In genomic region chr4:24897351-24897750, GRCm38 (mm10) we compare ENCODE assay signal across 7 mouse cellular contexts. TPM values are rescaled to one million over a fixed set of nuclear protein-coding genes. Genes with fewer than 3 reads are reported as not detected.
DNase-seq lines count a peak whose midpoint lies in the region; ATAC-seq and TF ChIP-seq lines count a peak whose summit lies in the region.

No protein-coding gene starts in this region.

- peaks cover 5% of the 10 kb centered on the region; the same call in 1 of the 2 replicates for H3K36me3 ChIP-seq in lung, embryonic 16.5 days (ENCODE audit: control insufficient read depth, insufficient read depth, low read length)
- H3K36me3 ChIP-seq in embryonic facial prominence, embryonic 10.5 days (replicated peaks), result peaks cover 21% of the 10 kb centered on the region
- H3K36me3 ChIP-seq in intestine, embryonic 15.5 days, result peaks cover 3% of the 10 kb centered on the region; the same call in 1 of the 2 replicates
- peaks cover 16% of the 10 kb centered on the region for H3K36me3 ChIP-seq in myocyte (ENCODE audit: control insufficient read depth, insufficient read depth)

- H3ac ChIP-seq in myocyte (ENCODE audit: control insufficient read depth, insufficient read length), result no peak overlapping the region

- no peaks in the 10 kb centered on the region for H3K9me3 ChIP-seq in lung, embryonic 16.5 days (ENCODE audit: control insufficient read depth, low read length)
- no peaks in the 10 kb centered on the region for H3K9me3 ChIP-seq in embryonic facial prominence, embryonic 10.5 days
- no peaks in the 10 kb centered on the region for H3K9me3 ChIP-seq in intestine, embryonic 15.5 days

- WGBS in lung, embryonic 16.5 days, result 12% methylated on average over 7 of the region's 7 CpGs
- WGBS in embryonic facial prominence, embryonic 10.5 days, result 23% methylated on average over 7 of the region's 7 CpGs
- WGBS in intestine, embryonic 15.5 days, result 16% methylated on average over 7 of the region's 7 CpGs

- H3K4me2 ChIP-seq in lung, embryonic 16.5 days (ENCODE audit: low read depth, low read length), result peak overlapping the region; percentile 91
- peak overlapping the region; percentile 58 for H3K4me2 ChIP-seq in intestine, embryonic 15.5 days (replicated peaks)
- peak overlapping the region; percentile 97 for H3K4me2 ChIP-seq in myocyte (ENCODE audit: low read depth)

- peak overlapping the region; percentile 49 for H3K9ac ChIP-seq in lung, embryonic 16.5 days (ENCODE audit: low read length)
- H3K9ac ChIP-seq in intestine, embryonic 15.5 days, result no peak overlapping the region

- H3K79me2 ChIP-seq in myocyte (ENCODE audit: control insufficient read depth, insufficient read depth), result peaks cover 18% of the 10 kb centered on the region

- no peak for TF ChIP-seq POLR2A in myocyte (IDR thresholded peaks at IDR 0.05; ENCODE audit: insufficient read length, low read depth)

- no peak overlapping the region for H3K27ac ChIP-seq in lung, embryonic 16.5 days (ENCODE audit: low read length)
- H3K27ac ChIP-seq in embryonic facial prominence, embryonic 10.5 days (replicated peaks), result peak overlapping the region; percentile 87; the same call in 1 of the 2 replicates
- no peak overlapping the region for H3K27ac ChIP-seq in intestine, embryonic 15.5 days

- H3K4me1 ChIP-seq in lung, embryonic 16.5 days (replicated peaks; ENCODE audit: control insufficient read depth, insufficient read depth, low read length), result peaks cover 10% of the 10 kb centered on the region
- peaks cover 12% of the 10 kb centered on the region for H3K4me1 ChIP-seq in embryonic facial prominence, embryonic 10.5 days
- 0 out of 2 replicates have a peak, but pooled peaks cover 5% of the 10 kb centered on the region for H3K4me1 ChIP-seq in intestine, embryonic 15.5 days (replicated peaks)

- peak; percentile 32 for ATAC-seq in lung, embryonic 16.5 days (ENCODE audit: low read depth)
- ATAC-seq in intestine, embryonic 15.5 days, result peak; percentile 30

- no peak for DNase-seq in lung, postnatal 14 days
- no peak for DNase-seq in embryonic facial prominence, embryonic 10.5 days (ENCODE audit: low spot score)
- no peak for DNase-seq in adrenal gland, postnatal 10 days
- no peak for DNase-seq in layer of hippocampus, postnatal 14 days (ENCODE audit: low spot score in 2 of 2)

- peak overlapping the region; percentile 76 for H3K4me3 ChIP-seq in lung, embryonic 16.5 days (ENCODE audit: low read length)
- peak overlapping the region; percentile 78 for H3K4me3 ChIP-seq in embryonic facial prominence, embryonic 10.5 days
- peak overlapping the region; percentile 81 for H3K4me3 ChIP-seq in intestine, embryonic 15.5 days (replicated peaks)
- H3K4me3 ChIP-seq in myocyte, result peak overlapping the region; percentile 82

- H3K27me3 ChIP-seq in lung, embryonic 16.5 days (ENCODE audit: control insufficient read depth, insufficient read depth, low read depth, low read length), result no peaks in the 10 kb centered on the region
- H3K27me3 ChIP-seq in embryonic facial prominence, embryonic 10.5 days (replicated peaks; ENCODE audit: low read depth, poor library complexity, severe bottlenecking), result no peaks in the 10 kb centered on the region
- H3K27me3 ChIP-seq in intestine, embryonic 15.5 days (replicated peaks), result no peaks in the 10 kb centered on the region
- H3K27me3 ChIP-seq in myocyte (ENCODE audit: control insufficient read depth, insufficient read depth, insufficient read length), result no peaks in the 10 kb centered on the region

TF ChIP-seq in myocyte, 11 proteins besides CTCF, POLR2A, EP300 and RAD21:
- TF ChIP-seq MAX (IDR thresholded peaks at IDR 0.05; ENCODE audit: low read depth), result no peak
- no peak for TF ChIP-seq CEBPB (IDR thresholded peaks at IDR 0.05; ENCODE audit: insufficient read depth, poor library complexity, severe bottlenecking)
- TF ChIP-seq TCF3 (IDR thresholded peaks at IDR 0.05; ENCODE audit: insufficient read length, low read depth), result no peak
- TF ChIP-seq SRF (IDR thresholded peaks at IDR 0.05; ENCODE audit: control insufficient read depth, insufficient read length, low read depth), result no peak
- no peak for TF ChIP-seq USF1 (IDR thresholded peaks at IDR 0.05; ENCODE audit: low read depth)
- no peak for TF ChIP-seq E2F4 (IDR thresholded peaks at IDR 0.05; ENCODE audit: insufficient read depth)
- TF ChIP-seq MYOG (IDR thresholded peaks at IDR 0.05; ENCODE audit: control insufficient read depth in 1 of 3, insufficient read depth in 1 of 3, insufficient read length in 2 of 3, low read depth in 2 of 3), result no peak
- TF ChIP-seq TCF12 (IDR thresholded peaks at IDR 0.05; ENCODE audit: insufficient read depth, poor library complexity, severe bottlenecking), result no peak

RNA-seq across cellular contexts. Expression of gene Ndufaf4, which starts 0.5 kb away (rescaled TPM):
- 30.7 and 33.8 TPM in 2 replicates for polyA plus RNA-seq in lung, embryonic 16.5 days (2015; fragmentation: Nextera tagmentation; extraction: Ambion mirVana)
- polyA plus RNA-seq in embryonic facial prominence, embryonic 10.5 days (2016; fragmentation: Nextera tagmentation; extraction: Ambion mirVana), result 54.8 and 57.4 TPM in 2 replicates
- 59.7 and 68.0 TPM in 2 replicates for polyA plus RNA-seq in intestine, embryonic 15.5 days (2015; fragmentation: Nextera tagmentation; extraction: Ambion mirVana)
- polyA plus RNA-seq in myocyte (2012; fragmentation: generic; extraction: Trizol), result 13.1 TPM
- 10 to 100 TPM; 39.0 to 44.6 TPM for total RNA-seq in adrenal gland, postnatal 10 days (2021)
- total RNA-seq in layer of hippocampus, postnatal 14 days (2021), result 10 to 100 TPM; 33.5 to 34.0 TPM

RNA-seq across cellular contexts. Expression of gene Klhl32, which starts 46.4 kb away (rescaled TPM):
- 1.6 and 1.9 TPM in 2 replicates for polyA plus RNA-seq in lung, embryonic 16.5 days (2015; fragmentation: Nextera tagmentation; extraction: Ambion mirVana)
- polyA plus RNA-seq in embryonic facial prominence, embryonic 10.5 days (2016; fragmentation: Nextera tagmentation; extraction: Ambion mirVana), result 2.3 and 2.6 TPM in 2 replicates
- 3.6 and 3.9 TPM in 2 replicates for polyA plus RNA-seq in intestine, embryonic 15.5 days (2015; fragmentation: Nextera tagmentation; extraction: Ambion mirVana)
- polyA plus RNA-seq in myocyte (2012; fragmentation: generic; extraction: Trizol), result 0.07 TPM
- total RNA-seq in adrenal gland, postnatal 10 days (2021), result 1 to 10 TPM; 3.1 to 3.4 TPM
- total RNA-seq in layer of hippocampus, postnatal 14 days (2021), result 10 to 100 TPM; 12.9 to 17.6 TPM
